Mouse (Mus musculus) neural tube, embryonic 14.5 days (tissue): ENCODE data around the gene P2rx7. TPM values are rescaled to one million over a fixed set of nuclear protein-coding genes. Genes with fewer than 3 reads are reported as not detected.

Experiments used
- ATAC-seq: fragments of 200-750 bp; cut with Nextera tagmentation; 2 replicates; pipeline ENCODE4 v1.8.0; 2017; ENCODE audit warnings: low read depth, mild to moderate bottlenecking, moderate TSS enrichment, moderate library complexity
- H3K27ac ChIP-seq: fragments of 300-500 bp; sonication (generic); 2 replicates; pipeline ENCODE4 v1.5.1; 2014; ENCODE audit warnings: low read depth, mild to moderate bottlenecking, control low read depth, low read length, moderate library complexity, mixed read lengths
- H3K27me3 ChIP-seq: fragments of 300-500 bp; sonication (generic); 2 replicates; pipeline ENCODE4 v1.6.1; 2014; ENCODE audit warnings: low read length; ENCODE audit not compliant: control insufficient read depth, insufficient read depth
- H3K36me3 ChIP-seq: fragments of 300-500 bp; sonication (generic); 2 replicates; pipeline ENCODE4 v1.6.1; 2014; ENCODE audit warnings: low read length, mixed read lengths; ENCODE audit not compliant: control insufficient read depth, insufficient read depth
- H3K4me1 ChIP-seq: fragments of 300-500 bp; sonication (generic); 2 replicates; pipeline ENCODE4 v1.6.1; 2014; ENCODE audit warnings: low read length; ENCODE audit not compliant: control insufficient read depth, insufficient read depth
- H3K4me2 ChIP-seq: fragments of 300-500 bp; sonication (generic); 2 replicates; pipeline ENCODE4 v1.6.1; 2014; ENCODE audit warnings: mild to moderate bottlenecking, low read depth, low read length, control low read depth
- H3K4me3 ChIP-seq: fragments of 300-500 bp; sonication (generic); 2 replicates; pipeline ENCODE4 v1.5.1; 2014; ENCODE audit warnings: low read depth, low read length, control low read depth, mixed read lengths
- H3K9ac ChIP-seq: fragments of 300-500 bp; sonication (generic); replicated peaks from 2 replicates; pipeline ENCODE4 v1.6.1; 2014; ENCODE audit warnings: low read depth, mild to moderate bottlenecking, control low read depth, low read length, mixed read lengths
- H3K9me3 ChIP-seq: fragments of 300-500 bp; sonication (generic); 2 replicates; pipeline ENCODE4 v1.6.1; 2016; ENCODE audit warnings: low read length; ENCODE audit not compliant: control insufficient read depth
- WGBS: fragments of 180-500 bp; shearing (Covaris S2); extraction: QIAGEN DNeasy Blood & Tissue Kit; methylation state at CpG from one replicate; pipeline ENCODE4 v1.1.7; 2014; 5-methylcytosine and 5-hydroxymethylcytosine counted together
- polyA plus RNA-seq: library from polyadenylated mRNA; unstranded; fragments of >200 nt; fragmentation: Nextera tagmentation; extraction: Ambion mirVana; gene quantifications from 2 replicates; pipeline ENCODE4 v1.2.1, GENCODE M21; 2014

The P2rx7 gene
- polyA plus RNA-seq, 1 experiment from 2014 or later: 3.2 TPM

GRCm38 (mm10) chr5:122726068-122726467 is 82.4 kb downstream of the P2rx7 start:
- Histone ChIP-seq H3K4me1 (no peaks in the 10 kb centered on the region), H3K4me3 (no peak overlapping the region), H3K27me3 (no peaks in the 10 kb centered on the region), H3K36me3 (no peaks in the 10 kb centered on the region), H3K27ac (no peak overlapping the region), H3K9me3 (no peaks in the 10 kb centered on the region), H3K4me2 (no peak overlapping the region), H3K9ac (no peak overlapping the region)
- WGBS: 20% methylated on average over 7 of the region's 7 CpGs
- ATAC-seq: peak; percentile 24; the same call in 1 of the 2 replicates

DNA sequence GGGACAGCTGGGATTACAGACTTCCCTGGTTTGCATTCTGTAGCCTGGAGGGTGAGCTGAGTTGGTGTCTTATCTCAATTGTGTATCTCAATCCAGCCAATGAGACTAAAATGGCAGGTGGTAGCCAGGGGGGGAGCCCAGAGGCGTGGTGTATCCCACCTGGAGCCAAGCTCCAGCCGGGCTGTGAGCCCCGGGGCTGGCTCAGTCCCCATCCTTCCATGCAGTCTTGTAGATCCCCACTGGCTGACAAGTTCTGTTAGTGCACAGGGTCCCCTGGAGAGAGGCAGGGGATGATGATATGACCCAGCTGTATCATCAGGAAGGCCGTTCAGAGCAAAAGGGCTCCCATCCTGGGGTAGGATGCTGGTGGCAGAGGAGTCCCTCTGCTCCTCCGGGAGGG is 82.9 kb downstream of the P2rx7 start:
- no peaks in the 10 kb centered on the region for H3K4me1 ChIP-seq
- 80% methylated on average over 5 of the region's 5 CpGs for WGBS

DNA sequence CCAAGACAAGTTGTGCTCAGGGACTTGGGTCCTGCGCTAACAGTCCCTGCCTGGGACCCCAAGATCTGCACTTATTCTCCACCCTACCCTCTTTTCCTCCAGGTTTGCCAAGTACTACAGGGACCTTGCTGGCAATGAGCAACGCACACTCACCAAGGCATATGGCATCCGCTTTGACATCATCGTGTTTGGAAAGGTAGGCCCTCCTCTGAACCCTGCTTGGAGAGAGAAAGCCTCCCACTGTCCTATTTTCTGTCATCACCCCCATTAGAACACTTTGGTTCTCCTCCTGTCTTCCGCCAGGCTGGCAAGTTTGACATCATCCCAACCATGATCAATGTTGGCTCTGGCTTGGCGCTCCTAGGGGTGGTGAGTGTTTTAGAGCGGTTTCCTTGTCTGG is 83.4 kb downstream of the P2rx7 start:
- ATAC-seq: no peak
- 94% methylated on average over 7 of the region's 7 CpGs for WGBS
- Histone ChIP-seq H3K36me3 (no peaks in the 10 kb centered on the region), H3K4me2 (no peak overlapping the region), H3K9ac (no peak overlapping the region), H3K4me3 (no peak overlapping the region), H3K4me1 (no peaks in the 10 kb centered on the region), H3K27me3 (no peaks in the 10 kb centered on the region), H3K9me3 (no peaks in the 10 kb centered on the region), H3K27ac (no peak overlapping the region)

More for the DNA sequence above, 82.9 kb downstream of the P2rx7 start:
- H3K4me2 ChIP-seq: no peak overlapping the region
- peak; percentile 34; the same call in 1 of the 2 replicates for ATAC-seq
- H3K36me3 ChIP-seq: no peaks in the 10 kb centered on the region
- H3K27me3 ChIP-seq: no peaks in the 10 kb centered on the region
- H3K9ac ChIP-seq: no peak overlapping the region
- no peak overlapping the region for H3K4me3 ChIP-seq
- no peaks in the 10 kb centered on the region for H3K9me3 ChIP-seq
- H3K27ac ChIP-seq: no peak overlapping the region

DNA sequence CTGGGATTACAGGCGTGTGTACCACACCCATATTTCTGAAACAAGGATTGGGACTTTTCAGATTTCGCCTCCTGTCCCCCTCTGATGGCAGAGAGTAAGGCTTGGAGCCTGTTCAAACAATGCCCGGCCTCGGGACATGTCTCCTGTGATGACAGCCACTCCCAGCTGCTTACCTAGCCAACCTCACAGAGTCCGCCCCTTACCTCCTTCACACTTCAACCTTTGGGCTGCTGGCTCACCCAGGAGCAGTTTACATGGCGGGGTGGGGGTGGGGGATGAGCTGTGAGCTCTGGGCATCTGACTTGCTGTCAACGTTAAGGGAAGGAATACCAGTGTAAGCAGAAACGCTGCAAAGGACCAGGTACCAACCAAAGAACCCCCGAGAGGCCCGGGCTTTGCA is 87.1 kb downstream of the P2rx7 start:
- H3K4me2 ChIP-seq: no peak overlapping the region
- no peak overlapping the region for H3K9ac ChIP-seq
- H3K4me3 ChIP-seq: no peak overlapping the region
- H3K4me1 ChIP-seq: no peaks in the 10 kb centered on the region
- 92% methylated on average over 10 of the region's 10 CpGs for WGBS
- H3K27ac ChIP-seq: no peak overlapping the region
- ATAC-seq: no peak
- no peaks in the 10 kb centered on the region for H3K27me3 ChIP-seq
- no peaks in the 10 kb centered on the region for H3K9me3 ChIP-seq
- H3K36me3 ChIP-seq: 0 out of 2 replicates have a peak, but pooled peaks cover 2% of the 10 kb centered on the region

DNA sequence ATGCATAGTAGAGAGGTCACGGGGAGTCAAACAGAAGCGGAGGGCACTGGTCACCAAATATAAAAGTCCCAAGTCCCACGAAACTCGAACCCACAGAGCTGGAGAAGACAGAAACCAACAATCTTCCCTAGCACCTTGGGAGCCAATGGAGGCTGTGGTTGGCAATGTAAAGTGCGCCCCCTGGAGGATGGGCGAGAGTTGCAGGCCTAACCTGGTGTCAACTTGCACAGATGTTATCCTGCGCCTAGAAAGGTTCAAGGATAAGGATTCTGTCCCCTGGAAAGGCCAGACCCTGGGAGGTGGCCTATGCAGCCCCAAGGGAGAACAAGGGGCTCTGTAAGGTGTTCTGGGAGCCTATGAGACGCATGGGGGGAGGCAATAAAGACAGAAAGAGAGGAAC is 87.6 kb downstream of the P2rx7 start:
- 0 out of 2 replicates have a peak, but pooled peaks cover 2% of the 10 kb centered on the region for H3K36me3 ChIP-seq
- H3K4me3 ChIP-seq: no peak overlapping the region
- H3K27me3 ChIP-seq: no peaks in the 10 kb centered on the region
- ATAC-seq: no peak
- 66% methylated on average over 8 of the region's 8 CpGs for WGBS
- no peak overlapping the region for H3K9ac ChIP-seq
- H3K4me1 ChIP-seq: no peaks in the 10 kb centered on the region
- no peaks in the 10 kb centered on the region for H3K9me3 ChIP-seq
- no peak overlapping the region for H3K4me2 ChIP-seq
- no peak overlapping the region for H3K27ac ChIP-seq

DNA sequence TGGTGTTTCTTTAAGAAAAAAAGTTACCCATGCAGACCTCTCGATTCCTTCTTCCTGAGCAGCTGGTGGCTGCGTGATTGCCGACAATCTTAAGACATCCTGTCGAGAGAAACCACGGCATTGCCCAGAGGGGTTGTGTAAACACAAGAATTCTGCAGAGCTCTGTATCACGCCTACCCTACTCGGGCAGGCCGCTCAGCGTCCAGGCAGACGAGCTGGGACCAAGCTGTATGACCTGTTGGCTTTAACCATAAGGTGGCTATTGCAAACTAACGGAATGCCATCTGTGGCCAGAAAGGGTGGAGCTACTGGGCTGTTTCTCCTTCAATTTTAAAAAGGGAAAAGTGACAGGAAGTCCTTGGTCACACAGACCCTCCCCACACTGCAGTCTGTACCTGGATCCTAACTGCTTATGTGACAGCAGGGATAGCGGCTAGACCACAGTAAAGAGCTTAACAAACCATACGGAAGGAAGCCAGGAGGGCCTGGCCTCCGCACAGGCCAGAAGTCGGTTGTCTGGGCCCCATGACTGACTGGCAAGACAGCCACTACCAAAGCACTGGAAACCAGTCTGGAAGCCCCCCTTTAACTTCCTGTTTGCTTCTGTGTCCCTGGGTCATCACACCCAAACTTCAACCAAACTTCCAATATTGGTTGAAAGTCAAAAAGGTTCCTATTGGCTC is 88.4 kb downstream of the P2rx7 start:
- Histone ChIP-seq H3K27ac (no peak overlapping the region), H3K27me3 (no peaks in the 10 kb centered on the region), H3K9me3 (no peaks in the 10 kb centered on the region), H3K36me3 (0 out of 2 replicates have a peak, but pooled peaks cover 2% of the 10 kb centered on the region), H3K4me2 (no peak overlapping the region), H3K4me3 (no peak overlapping the region), H3K9ac (no peak overlapping the region), H3K4me1 (no peaks in the 10 kb centered on the region)
- 67% methylated on average over 15 of the region's 15 CpGs for WGBS
- ATAC-seq: no peak

DNA sequence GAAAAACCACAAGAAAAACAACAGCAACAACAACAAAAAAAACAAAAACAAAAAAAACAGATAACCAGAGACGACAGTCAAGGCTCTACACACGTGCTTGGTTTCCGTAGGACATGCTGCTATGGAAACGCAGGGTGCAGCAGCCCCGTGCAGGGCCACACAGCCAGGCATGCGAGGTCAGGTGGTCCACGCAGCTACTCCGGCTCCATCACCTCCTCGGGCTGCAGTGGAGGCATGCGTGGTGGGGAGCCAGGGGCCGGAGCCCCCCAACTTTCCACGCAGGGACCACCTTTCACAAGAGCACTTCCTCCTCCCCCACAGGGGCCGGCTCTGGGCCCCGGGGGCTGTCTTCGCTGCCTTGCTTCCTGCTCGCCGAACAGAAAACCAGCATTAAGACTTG is 90.2 kb downstream of the P2rx7 start:
- ATAC-seq: no peak
- Histone ChIP-seq H3K9ac (no peak overlapping the region), H3K36me3 (0 out of 2 replicates have a peak, but pooled peaks cover 2% of the 10 kb centered on the region), H3K4me3 (no peak overlapping the region), H3K27ac (no peak overlapping the region), H3K27me3 (no peaks in the 10 kb centered on the region), H3K4me2 (no peak overlapping the region), H3K4me1 (no peaks in the 10 kb centered on the region), H3K9me3 (no peaks in the 10 kb centered on the region)
- WGBS: 74% methylated on average over 17 of the region's 17 CpGs

GRCm38 (mm10) chr5:122735853-122736252 is 92.1 kb downstream of the P2rx7 start:
- Histone ChIP-seq H3K9me3 (no peaks in the 10 kb centered on the region), H3K27me3 (no peaks in the 10 kb centered on the region), H3K4me2 (no peak overlapping the region), H3K4me1 (no peaks in the 10 kb centered on the region), H3K27ac (no peak overlapping the region), H3K36me3 (0 out of 2 replicates have a peak, but pooled peaks cover 2% of the 10 kb centered on the region), H3K4me3 (no peak overlapping the region), H3K9ac (no peak overlapping the region)
- no peak for ATAC-seq
- 91% methylated on average over 7 of the region's 7 CpGs for WGBS

DNA sequence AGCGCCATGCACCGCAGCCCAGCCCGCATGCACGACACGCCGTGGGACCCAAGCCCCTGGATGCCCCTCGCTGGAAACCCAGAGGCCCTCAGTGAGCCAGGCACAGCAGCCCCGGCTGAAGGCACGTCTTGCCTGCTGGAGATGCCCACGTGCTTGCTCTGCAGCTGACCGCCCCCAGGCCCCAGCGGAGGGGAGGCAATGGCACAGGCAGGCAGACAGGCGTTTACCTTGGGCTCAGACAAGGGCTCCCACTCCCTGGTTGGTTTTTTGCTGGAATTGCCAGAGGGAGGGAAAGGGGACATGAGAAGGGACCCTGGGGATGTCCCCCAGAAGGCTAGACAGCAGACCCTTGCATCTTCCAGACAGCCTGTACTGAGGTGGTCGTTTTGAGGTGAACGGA is 93.0 kb downstream of the P2rx7 start:
- 94% methylated on average over 15 of the region's 15 CpGs for WGBS
- Histone ChIP-seq H3K9ac (no peak overlapping the region), H3K4me1 (no peaks in the 10 kb centered on the region), H3K9me3 (no peaks in the 10 kb centered on the region), H3K4me2 (no peak overlapping the region), H3K27me3 (no peaks in the 10 kb centered on the region), H3K4me3 (no peak overlapping the region), H3K27ac (no peak overlapping the region), H3K36me3 (peaks cover 4% of the 10 kb centered on the region; the same call in 1 of the 2 replicates)
- ATAC-seq: no peak
